Mouse (Mus musculus): ENCODE measurements around the gene Phc1.
A peak's percentile ranks its signal among the peaks of the same experiment; 100 is the strongest.

The Phc1 gene

DNA sequence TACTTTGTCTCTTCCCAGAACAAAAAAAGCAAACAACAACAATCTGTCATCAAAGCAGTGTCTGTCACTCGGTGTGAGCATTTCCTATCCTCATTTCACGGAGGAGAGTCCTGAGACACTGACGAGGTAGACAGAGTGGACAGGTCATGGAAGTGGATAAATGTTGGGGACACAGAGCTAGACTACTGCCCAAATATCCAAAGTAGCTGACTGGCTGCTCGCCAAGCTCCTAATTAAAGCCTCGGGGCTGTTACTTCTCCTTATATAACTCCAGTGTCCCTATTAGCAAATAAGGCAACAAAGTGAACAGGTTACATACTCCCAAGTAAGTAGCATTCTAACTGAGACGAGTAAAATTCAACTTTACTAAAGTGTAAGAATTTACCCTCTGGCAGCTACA is 2.8 kb downstream of the Phc1 start:
- peak; percentile 23 to 33 for DNase-seq

DNA sequence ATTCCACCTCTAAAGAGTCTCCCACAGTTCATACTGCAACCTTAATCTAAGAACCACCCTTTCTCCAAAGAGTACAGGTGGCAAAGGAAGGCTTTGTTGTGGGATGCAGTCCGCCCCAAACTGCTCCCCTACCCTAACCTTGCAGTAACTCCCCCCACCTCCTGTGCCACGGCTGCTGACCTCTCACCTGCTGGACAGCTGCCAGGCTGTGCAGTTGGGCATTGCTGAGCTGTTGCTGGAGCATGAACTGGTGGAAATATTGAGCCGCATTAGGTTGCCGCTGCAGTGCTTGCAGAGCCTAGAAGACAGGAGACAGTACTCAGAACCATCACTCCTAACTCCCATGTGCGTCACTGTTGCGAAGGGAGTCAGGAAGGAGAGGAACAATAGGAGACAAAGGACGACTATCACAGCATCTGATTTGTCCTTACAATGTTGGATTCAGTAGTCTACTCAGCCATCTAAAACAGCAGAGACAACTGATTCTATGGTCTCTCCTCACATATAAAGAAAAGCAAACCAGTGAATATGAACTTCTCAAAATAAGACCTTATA is 5.5 kb downstream of the Phc1 start:
- DNase-seq: peak in 1 of 2 experiments; percentile 12

DNA sequence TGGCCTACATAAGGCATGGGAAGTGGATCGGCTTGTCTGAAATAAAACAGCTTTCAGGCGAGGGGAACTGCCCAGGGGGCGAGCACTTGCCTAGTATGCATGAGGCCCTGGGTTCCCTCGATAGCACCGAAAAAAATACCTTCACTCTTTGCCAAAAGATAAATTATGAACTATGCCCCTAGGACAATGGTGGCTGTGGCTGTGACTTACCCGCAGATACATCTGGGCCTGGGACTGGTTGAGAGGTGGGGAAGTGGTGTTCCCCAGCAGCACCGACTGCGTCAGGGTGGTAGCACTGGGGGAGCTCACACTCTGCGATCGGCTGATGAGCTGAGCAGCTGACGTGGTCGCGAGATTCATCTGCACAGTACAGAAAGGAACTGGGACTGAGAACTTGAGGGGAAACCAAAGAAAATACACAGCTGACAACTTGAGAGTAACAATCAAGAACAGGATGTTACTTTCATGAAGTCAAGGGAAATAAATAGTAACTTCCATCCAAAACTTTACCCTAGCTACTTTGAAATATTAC is 7.2 kb downstream of the Phc1 start:
- no peak for DNase-seq

DNA sequence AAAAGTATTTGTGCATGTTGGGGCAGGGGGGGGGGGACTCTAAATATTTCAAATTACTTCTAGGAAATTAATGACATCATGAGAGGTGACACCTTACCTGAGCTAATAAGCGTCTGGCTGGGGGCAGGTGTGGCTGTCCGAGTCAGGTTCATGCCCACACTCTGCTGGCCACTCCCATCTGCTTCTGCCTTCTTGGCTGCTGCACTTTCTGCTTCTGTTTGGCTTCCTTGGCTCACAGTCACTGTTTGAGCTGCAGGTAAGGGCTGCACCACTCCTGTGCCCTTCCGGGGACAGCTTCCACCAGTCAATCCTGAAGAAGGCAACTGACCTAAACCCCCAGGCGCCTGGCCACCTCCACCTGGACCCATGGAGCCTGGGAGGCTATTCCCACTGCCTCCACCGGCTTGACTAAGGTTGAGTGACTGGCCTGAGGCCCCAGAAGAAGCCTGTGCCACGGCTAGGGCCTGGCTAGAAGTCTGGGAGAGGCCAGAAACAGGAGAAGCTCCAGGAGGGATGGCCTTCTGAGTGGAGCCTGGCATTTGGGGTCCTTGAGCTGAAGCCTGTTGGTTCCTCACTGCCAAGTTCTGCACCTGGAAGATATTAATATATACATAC is 14.9 kb downstream of the Phc1 start:
- DNase-seq: no peak

DNA sequence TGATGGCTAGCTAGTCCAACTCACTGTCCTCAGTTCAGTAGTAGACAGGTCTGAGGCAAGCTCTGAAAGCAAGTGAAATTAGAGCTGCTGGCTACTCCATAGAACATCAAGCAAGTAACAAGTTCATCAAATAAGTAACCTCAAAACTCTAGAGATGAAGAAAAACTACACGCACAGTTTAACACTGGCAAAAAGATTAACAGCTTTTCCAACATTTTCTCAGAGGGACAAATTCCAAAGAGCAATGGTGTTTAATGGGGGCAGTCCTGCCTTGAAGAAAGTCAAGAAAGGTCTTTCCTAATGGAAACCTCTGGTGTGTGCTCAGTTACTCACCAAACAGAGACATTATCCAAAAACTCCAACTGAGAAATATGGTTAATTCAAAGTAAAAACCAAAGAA is 21.6 kb downstream of the Phc1 start:
- DNase-seq: no peak

DNA sequence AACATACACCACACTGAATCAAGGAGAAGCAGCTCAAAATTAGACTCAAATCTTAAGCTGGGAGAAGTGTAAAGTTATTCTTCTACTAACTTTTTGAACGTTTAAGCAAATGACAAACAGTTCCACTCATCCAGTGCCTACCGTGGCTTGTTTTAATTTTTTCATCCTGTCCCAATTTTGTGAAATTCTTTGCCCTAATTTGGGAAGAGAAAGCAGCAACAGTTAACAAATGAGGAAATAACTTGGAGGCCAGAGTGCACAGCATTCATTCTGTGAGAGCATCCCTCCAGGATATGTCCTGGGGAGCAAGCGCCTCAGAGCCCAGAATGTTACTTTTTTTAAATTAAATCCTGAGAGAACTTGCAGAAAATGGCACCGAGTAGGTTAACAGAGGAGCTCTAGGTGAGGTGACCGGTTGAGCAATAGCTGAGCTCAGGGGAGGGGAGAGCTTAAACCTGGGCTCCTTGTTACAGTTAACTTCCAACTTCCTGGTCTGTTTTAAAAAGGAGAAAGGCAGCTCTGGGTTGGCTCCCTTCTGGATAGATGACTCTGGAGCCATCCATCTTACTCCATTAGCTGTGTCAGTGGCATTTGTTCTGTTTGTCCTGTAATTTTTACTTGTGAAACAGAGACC is 30.1 kb downstream of the Phc1 start:
- DNase-seq: no peak

DNA sequence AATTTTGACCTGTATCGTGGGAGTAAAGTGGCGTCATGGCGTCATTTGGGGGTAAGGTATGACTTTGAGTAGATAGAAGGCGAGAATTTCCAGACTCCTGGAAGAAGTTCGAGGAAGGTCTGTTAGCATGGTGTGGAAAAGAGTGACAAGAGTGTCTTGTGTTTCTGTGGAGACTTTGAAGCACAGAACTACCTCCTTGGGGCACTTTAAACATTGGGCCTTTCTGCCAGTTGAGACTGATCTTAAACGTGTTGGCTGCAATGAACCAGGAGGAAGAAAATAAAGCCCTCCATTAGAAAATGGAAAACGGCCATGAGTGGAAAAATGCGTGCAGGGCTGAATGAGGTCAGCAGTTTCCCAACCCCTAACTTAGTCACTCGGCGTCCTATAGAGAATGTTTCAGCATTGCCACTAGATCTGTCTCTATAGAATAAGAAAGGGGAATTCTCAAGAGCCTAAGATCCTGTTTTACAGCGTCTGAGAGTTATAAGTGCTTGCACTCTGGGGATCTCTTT is 30.9 kb downstream of the Phc1 start:
- no peak for DNase-seq

DNA sequence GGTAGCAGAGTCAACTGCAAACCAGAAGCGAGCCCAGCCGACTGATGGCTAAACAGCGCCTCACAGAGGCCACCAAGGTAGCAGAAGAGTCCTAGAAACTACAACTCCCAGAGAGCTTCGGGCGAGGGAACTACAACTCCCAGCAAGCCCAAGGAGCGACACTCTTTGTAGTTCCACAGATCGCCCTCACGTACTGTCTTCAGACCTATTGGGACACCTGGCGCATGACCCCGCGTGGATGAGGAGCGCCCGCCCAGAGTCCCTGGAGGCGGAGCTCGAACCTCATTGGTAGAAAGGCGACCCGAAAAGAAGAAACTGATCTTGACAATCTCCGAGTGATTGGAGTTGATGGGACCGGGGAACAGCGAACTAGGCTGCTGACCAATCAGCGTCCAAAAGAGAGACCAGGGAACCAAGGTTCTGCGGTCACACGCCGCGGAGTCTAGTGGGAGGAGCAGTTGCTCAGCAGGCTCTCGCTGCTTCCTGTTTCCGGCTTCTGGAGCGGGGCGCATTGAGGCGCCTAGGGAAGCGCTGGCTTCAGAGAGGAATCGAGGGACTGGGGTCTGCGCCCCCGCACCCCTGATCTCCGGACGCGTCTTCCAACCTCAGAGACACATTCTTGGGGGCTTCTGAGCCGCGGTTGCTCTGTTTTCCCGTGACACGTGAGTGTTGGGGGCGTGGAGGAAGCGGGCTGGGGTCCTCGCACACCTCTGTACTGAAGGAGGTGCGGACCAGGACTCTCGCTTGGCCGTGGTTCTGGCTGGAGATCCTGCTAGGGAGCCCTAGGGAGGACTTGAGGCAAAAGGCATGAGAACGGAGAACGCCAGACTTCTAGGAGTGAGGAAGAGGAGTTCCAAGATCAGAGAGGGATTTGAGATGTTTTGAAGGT is 31.6 kb downstream of the Phc1 start, which contains the start of gene M6pr:
TSS of gene M6pr (plus strand) at position 216 of the 889 bp plus-strand sequence.
- peak; percentile 95 to 97 for DNase-seq

DNA sequence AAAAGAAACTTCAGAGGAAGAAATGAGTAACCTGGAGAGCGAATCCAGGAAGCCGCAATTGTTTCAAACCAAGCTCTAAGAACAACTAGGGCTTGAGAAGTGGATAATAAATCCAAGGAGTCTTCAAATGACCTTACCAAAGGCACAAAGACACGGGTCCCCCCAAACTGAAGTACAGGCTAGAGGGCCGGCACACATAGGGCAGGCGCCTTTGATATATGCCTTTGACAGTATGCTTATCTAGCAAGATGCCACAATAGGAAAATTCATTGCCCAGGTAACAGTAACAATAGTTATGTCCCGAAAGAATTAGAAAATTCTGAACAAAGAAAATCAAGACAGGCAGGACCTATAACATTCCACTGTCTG is 32.2 kb downstream of the Phc1 start:
- no peak for DNase-seq

DNA sequence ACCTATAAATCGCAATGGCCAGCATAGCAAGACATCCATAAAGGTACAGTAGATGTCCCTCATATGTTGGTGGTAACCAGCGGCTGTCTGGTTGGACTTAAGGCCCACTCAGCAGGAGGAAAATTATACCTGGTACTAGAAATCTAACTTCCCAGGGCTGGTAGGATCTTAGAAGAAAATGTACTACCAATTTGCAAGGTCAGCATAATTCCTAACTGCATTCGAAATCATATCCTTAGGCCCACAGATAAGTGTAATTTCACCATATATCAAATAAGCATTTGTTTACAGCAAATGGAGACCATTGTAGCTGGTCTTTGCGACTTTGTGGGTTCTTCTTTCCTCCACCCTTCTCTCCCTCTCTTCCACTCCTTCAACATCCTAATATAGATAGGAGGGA is 33.7 kb downstream of the Phc1 start:
- no peak for DNase-seq

DNA sequence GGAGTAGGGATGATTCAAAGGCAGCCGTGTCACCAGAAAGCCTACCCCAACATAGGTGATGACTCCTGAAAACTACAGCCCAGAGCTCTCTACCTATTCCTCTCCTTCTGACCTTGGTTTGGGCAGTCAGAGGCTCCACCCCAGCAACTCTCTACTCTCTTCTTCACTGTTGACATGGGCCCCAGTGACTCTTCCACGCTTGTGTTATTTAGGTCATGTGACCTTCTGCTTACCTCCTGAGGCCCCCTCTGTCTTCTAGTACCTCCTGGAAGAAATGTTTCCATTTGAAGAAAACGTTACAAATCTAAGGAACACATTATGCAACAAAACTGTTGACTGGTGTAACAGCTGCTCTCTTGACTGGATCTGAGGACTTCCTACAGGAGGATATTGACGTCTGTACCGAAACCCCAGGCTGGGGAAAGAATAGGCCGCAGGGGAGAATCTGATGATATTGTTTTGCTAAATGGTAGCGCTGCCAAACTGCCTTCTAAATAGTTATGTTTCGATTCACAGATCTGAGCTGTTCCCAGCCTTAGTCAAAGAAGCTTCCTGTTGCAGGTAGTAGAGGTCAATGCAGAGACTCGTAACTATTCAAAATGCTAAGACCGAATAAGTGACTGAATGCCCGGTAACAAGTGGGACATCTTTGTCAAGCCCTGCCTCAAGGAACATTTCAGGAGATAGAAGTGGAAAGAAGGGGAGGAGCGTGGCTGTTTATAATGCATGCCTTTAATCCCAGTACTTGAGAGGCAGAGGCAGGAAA is 35.4 kb downstream of the Phc1 start:
- DNase-seq: no peak

DNA sequence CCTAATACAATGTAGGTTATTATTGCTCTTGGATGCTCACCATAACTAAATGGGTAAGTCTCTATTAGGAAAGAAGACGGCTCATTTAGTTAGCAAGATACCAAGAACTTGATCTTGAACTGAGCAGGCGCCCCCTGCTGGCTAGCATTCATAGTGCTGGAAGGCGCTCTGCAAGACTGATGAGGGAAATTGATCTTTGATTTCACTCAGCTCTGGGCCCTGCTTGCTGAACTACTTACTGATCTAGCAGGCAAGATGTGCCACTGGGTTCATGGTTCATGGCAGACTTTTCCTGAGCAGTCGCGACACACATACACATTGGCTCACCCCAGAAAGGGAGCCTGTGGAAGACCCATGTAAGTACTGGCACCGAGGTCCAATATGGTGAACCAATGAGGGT is 36.0 kb downstream of the Phc1 start:
- peak; percentile 92 to 95 for DNase-seq

DNA sequence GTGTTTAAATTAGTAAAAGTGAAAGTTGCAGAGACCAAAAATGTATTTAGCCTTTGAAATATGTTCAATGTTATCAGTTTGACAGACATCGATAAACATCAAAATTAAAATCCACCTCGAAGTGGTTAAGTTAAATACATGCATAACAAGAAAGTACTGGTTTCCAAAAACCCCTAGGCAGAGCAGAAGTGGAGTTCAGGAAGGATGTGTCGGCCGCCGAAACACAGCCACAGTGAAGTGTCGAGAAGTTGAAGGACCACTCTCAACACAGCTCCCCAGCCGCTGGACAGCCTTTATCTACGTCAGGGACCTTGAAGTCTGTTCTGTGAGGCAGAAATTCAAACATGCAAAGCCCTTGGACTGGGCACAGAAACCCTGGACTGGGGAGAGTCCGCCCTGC is 36.8 kb downstream of the Phc1 start:
- no peak for DNase-seq

DNA sequence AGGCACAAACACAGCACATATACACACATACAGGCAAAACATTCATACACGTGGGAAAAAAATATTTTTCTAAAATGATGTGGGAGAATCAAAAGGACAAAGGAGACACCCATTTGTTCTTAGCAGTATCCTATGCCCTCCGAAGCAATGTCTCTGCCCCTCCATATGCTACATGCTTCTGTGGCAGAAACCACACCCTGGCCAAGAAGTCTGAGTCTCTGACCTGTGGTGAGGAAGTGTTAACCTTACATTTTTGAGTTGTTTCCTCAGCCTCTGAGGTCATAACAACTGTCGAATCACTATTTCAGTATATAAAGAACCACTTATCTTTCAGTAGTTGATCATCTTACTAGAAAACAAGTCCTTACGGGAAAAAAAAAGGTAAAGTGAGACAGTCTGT is 37.7 kb downstream of the Phc1 start:
- DNase-seq: no peak

DNA sequence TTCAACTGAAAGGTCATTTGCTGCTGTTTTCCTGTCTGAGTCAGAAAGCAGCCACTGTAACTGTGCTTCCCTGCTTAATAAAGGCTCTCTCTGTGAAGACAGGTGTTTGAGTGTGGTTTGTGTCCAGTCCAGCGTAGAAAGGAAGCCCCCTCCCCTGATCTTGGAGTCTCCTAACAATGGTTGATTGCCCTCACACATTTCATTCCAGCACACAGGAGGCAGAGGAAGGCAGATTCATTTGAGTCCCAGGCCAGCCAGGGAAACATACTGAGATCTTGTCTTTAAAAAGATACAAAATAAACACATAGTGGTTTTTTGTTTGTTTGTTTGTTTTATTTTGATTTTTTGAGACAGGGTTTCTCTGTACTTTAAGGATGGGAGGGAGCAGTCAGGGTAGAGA is 38.2 kb downstream of the Phc1 start:
- DNase-seq: no peak

DNA sequence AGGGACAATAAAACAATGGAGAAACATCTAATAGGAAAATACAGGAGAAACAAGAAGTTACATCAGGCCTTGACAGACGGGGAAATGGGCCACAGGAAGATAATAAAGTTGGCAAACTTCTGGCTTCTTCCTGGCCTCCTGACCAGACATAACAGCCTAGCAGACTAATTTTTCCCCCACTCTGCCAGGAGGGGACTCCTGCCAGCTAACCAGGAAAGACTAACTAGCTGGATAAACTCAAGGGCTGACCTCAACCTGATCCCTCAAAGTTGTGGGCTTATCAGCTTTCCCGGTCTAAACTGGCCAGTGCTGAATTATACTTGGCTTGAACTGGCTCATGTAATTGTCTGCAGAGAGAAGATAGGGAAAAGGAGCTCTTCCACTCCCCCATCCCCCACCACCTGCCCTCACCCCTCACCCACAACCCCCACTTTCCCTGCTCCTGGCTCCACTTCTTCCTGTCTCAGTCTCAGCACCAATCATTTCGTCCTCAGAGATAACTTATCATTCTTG is 40.7 kb downstream of the Phc1 start:
- no peak for DNase-seq

DNA sequence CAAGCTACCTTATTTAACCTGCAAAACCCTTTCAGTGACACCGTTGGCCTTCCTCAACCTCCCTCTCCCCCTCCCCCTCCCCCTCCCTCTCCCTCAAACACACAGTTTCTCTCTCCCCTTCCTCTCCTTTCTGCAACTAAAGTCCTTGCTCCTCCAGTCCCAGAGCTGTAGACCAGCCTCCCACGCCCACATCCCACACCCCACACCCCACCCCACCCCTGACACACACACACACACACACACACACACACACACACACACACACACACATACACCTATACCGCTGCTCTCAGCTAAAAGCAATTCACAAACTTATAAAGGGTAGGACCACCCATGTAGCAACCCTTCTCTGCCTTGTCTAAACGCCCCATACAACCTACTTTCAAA is 42.1 kb downstream of the Phc1 start:
- DNase-seq: no peak

DNA sequence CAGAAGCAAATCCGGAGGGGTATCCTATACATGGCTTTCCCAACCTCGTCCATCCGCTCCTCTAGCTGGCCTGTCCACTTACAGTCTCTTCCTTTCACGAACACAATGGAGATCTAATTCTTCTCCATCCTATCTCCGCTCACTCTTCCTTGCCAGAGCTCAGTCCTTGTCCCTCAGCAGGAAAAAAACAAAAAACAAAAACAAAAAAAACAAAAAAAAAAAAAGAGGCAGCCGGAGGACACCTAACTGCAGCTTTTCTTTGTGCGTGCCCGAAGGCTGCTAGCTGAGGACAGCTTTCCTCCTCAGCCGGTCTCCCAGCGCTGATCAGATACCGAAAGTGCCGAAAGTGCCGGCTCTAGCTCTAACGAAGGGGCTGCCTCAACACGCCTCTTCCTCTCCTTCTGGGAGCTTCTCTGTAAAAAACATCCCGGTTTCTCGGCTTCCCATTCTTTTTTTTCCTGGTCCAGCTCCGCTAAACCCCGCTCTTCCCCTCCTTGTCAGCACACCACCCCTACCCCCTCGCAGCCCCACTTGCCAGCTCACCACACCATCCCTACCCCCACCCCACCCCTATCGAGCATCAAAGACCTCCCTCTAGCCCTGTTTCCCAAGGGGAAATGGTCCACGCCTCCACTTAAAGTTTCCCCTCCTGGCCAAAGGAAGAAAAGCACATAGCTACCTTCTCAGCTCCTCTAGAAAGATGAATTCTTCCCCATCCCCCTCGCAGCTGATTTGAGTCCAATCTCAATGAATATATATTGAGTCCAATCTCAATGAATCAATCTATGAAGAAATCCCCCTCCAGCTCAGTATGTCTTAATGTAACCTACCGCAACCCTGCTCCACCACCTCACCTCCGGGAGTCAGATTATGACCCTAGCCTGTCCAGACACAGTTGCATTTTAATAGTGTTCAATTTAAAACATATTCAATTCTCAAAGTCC is 42.8 kb downstream of the Phc1 start:
- DNase-seq: peak; percentile 56 to 64

DNA sequence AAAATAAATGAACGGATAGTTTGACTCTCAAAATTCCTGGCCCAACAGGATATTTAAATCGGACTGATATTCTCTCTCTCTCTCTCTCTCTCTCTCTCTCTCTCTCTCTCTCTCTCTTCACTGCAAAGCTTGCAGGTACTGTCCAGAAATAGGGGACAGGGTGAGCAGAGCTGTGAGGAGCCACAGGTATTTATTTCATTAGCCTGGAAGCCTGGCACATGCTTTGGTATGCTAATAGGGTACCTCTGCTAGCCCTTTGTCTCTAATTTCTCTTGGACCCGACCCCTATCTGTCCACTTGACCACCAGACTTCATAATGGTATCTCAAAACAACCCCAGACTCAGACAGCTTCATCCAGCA is 43.5 kb downstream of the Phc1 start:
- no peak for DNase-seq

DNA sequence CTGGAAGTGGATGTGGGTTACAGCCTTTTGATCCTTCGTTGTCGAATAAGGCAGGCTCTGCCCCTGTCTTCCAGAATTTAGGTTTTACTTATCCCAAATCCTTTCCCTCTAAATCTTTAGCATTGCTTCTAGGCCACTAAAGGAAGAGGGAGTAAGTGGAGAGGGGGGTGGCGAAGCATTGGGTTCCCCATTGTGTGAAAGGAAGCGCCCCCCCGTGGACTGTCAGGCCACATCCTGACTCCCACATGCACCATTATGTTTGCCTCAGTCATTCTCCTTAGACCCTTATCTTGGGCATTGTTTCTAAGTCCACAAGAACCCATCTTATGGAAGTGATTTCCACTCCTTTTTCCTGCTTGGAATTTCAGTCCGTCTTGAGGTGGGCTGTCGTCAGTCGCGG is 45.1 kb downstream of the Phc1 start:
- DNase-seq: no peak

DNA sequence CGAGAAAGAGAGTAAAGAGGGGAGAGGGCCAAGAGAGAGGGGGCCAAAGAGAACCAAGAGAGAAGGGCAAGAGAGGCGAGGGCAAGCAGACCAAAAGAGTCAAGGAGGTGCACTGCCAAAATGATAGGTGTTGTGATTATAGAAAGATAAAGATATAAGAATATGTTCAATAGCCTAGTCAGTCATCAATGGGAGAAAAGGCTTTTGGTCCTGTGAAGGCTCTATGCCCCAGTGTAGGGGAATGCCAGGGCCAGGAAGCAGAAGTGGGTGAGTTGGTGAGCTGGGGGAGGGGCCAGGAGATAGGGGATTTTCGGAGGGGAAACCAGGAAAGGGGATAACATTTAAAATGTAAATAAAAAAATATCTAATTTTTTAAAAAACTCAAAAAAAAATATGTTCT is 46.1 kb downstream of the Phc1 start:
- DNase-seq: no peak

Data from cerebellum, postnatal 10 days (tissue).